Mouse (Mus musculus) right cerebral cortex, postnatal 10 days (tissue): ENCODE measurements at regions not wholly inside any gene's neighbourhood (a gene's known extent, or its start where the extent isn't known, plus 50 kb on each side); places are given as distances from the start of the nearest gene placed in this dataset.
A peak's percentile ranks its signal among the peaks of the same experiment; 100 is the strongest.

Experiments
- DNase-seq, 2 experiments: peaks; one replicate each; pipeline ENCODE4 v3.0.0; 2021; ENCODE audit warnings: low spot score in 2 of 2

DNA sequence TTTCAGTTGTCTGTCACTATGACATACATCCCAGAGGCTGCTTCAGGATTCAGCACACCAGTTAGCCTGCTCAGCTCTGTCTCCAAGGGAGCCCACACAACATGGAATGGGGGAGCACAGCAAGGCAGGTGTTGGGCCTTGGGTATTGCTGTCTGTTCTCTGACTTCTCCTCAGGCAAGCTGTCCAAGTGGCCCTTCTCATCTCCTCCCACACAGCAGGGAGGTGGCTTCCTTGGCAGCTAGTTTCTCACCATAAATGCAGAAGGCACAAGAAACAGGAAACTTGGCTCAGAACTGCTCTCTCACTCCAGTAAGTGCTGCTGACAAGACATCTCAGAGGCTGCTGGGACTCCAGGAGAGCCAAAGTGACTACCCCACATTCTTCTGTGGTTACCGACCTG, 64.6 kb downstream of the Htr5a start:
- DNase-seq = peak; percentile 29 to 39

DNA sequence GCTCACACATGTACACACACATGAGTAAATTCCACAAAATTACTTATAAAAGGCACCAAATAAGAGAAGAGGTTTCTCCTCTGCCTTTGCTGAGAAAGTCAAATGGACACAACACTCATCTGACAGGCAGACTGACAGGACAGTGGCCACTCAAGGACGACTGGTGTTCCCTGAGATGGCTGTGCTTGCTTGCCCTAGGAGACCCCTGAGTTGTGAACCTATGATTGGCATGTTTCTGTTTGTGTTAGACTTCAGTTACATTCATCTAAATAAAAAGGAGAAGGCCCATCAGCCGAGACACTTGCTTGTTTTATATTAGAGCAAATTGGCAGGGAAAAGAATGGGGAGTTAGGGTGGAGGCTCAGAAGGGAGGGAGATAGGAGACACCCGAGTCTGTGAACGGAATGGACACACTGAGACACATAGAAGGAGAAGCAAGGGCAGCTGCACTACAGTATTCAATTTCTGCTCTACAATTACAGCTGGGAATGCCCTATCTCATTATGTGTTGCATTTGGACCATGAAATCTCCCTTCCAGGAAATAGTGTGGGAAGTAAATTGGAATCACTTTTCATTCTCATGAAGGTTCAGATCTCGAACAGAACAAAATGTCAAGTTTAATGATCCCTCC, 66.5 kb downstream of the Htr5a start:
- no peak for DNase-seq
